Mouse (Mus musculus) myocyte (in vitro differentiated cells): ENCODE results near the gene Bcl6b. TPM values are rescaled to one million over a fixed set of nuclear protein-coding genes. Genes with fewer than 3 reads are reported as not detected.

ENCODE experiments used
- H3K27me3 ChIP-seq: one replicate; pipeline ENCODE4 v1.6.1; 2011; ENCODE audit not compliant: control insufficient read depth, insufficient read depth, insufficient read length
- H3K36me3 ChIP-seq: one replicate; pipeline ENCODE4 v1.6.1; 2011; ENCODE audit not compliant: control insufficient read depth, insufficient read depth
- H3K4me2 ChIP-seq: one replicate; pipeline ENCODE4 v1.6.1; 2011; ENCODE audit warnings: low read depth, control low read depth
- H3K4me3 ChIP-seq: one replicate; pipeline ENCODE4 v1.5.1; 2011; ENCODE audit warnings: mild to moderate bottlenecking, control low read depth, moderate library complexity
- H3K79me2 ChIP-seq: one replicate; pipeline ENCODE4 v1.6.1; 2011; ENCODE audit not compliant: control insufficient read depth, insufficient read depth
- H3ac ChIP-seq: one replicate; pipeline ENCODE4 v1.6.1; 2011; ENCODE audit not compliant: control insufficient read depth, insufficient read length
- CEBPB ChIP-seq: IDR thresholded peaks from 2 replicates; pipeline ENCODE4 v1.6.1; 2011; ENCODE audit warnings: mild to moderate bottlenecking, moderate library complexity; ENCODE audit not compliant: poor library complexity, insufficient read depth, severe bottlenecking
- E2F4 ChIP-seq: IDR thresholded peaks from one replicate; pipeline ENCODE4 v1.6.1; 2011; ENCODE audit warnings: mild to moderate bottlenecking, control low read depth, moderate library complexity; ENCODE audit not compliant: insufficient read depth
- MAX ChIP-seq: IDR thresholded peaks from one replicate; pipeline ENCODE4 v1.6.1; 2011; ENCODE audit warnings: low read depth, mild to moderate bottlenecking, control low read depth
- MYOD1 ChIP-seq, 3 experiments: IDR thresholded peaks; one replicate each; pipeline ENCODE4 v1.6.1; 2011; ENCODE audit warnings: control low read depth in 2 of 3, low read depth in 2 of 3, mild to moderate bottlenecking in 2 of 3, moderate library complexity in 1 of 3; ENCODE audit not compliant: insufficient read length in 2 of 3, control insufficient read depth in 1 of 3
- MYOG ChIP-seq, 3 experiments: IDR thresholded peaks; one replicate each; pipeline ENCODE4 v1.6.1; 2011; ENCODE audit warnings: control low read depth in 2 of 3, low read depth in 2 of 3, mild to moderate bottlenecking in 2 of 3; ENCODE audit not compliant: insufficient read length in 2 of 3, control insufficient read depth in 1 of 3, insufficient read depth in 1 of 3
- POLR2A ChIP-seq: IDR thresholded peaks from one replicate; pipeline ENCODE4 v1.6.1; 2011; ENCODE audit warnings: low read depth, mild to moderate bottlenecking, control low read depth, moderate library complexity; ENCODE audit not compliant: insufficient read length
- POLR2AphosphoS2 ChIP-seq: IDR thresholded peaks from one replicate; pipeline ENCODE4 v1.6.1; 2011; ENCODE audit warnings: low read depth, control low read depth; ENCODE audit not compliant: insufficient read length
- REST ChIP-seq: IDR thresholded peaks from one replicate; pipeline ENCODE4 v1.6.1; 2011; ENCODE audit warnings: mild to moderate bottlenecking, control low read depth, moderate library complexity; ENCODE audit not compliant: insufficient read depth, insufficient read length
- SRF ChIP-seq: IDR thresholded peaks from one replicate; pipeline ENCODE4 v1.6.1; 2011; ENCODE audit warnings: low read depth; ENCODE audit not compliant: control insufficient read depth, insufficient read length
- TCF12 ChIP-seq: IDR thresholded peaks from one replicate; pipeline ENCODE4 v1.6.1; 2011; ENCODE audit warnings: mild to moderate bottlenecking, control low read depth; ENCODE audit not compliant: poor library complexity, insufficient read depth, severe bottlenecking
- TCF3 ChIP-seq: IDR thresholded peaks from one replicate; pipeline ENCODE4 v1.6.1; 2011; ENCODE audit warnings: low read depth, control low read depth; ENCODE audit not compliant: insufficient read length
- USF1 ChIP-seq: IDR thresholded peaks from one replicate; pipeline ENCODE4 v1.6.1; 2011; ENCODE audit warnings: low read depth, mild to moderate bottlenecking, control low read depth, moderate library complexity
- polyA plus RNA-seq: library from polyadenylated mRNA; unstranded; fragments of >200 nt; fragmentation: generic; extraction: Trizol; gene quantifications from one replicate; pipeline ENCODE4 v1.2.1, GENCODE M21; 2012; ENCODE audit warnings: missing spikeins

The Bcl6b gene
- polyA plus RNA-seq: 2.8 TPM

DNA sequence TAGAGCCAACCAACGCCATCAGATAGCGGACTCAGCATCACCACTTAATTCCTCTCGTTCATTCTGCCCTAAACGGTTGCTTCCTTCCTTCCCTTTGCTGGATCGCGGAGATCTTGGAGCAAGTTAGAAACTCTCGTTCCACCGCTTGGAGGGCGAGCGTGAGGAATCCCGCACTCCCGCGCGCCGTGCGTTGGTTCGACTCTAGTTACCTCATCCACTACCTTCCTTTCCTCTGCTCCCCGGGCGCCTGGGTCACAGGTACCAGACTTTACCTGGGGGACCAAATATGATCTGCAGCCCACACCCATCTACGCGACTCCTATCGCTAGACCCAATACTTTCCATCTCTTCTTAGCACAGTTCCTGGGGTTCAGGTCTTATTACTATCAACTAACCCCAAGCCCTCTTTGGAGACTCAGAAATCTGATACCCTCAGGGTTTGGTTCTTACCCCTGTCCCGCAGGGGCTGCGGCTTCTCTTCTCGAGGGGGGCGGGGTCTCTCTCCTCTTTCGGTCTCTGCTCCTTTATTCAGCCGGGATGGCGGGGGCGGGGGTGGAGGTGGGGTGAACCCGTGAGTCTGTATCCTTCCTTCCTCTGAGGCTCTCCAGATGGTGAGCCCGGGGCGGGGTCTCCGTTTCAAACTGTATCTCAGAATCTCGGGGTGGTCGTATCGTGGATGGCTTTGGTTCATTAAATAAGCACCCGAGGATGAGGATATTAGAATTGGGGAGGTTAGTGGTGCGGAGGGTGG lies at the start of gene Bcl6b:
Gene Bcl6b (minus strand): TSS at position 539 of the 751 bp plus-strand sequence.
- H3K27me3 ChIP-seq: no peaks in the 10 kb centered on the region
- TF ChIP-seq POLR2AphosphoS2 (no peak), CEBPB (no peak), USF1 (no peak), E2F4 (no peak), REST (no peak), MYOD1 (IDR thresholded peaks at IDR 0.05; ENCODE audit: control insufficient read depth in 1 of 3, insufficient read length in 2 of 3, low read depth in 2 of 3) (no peak), SRF (no peak)

DNA sequence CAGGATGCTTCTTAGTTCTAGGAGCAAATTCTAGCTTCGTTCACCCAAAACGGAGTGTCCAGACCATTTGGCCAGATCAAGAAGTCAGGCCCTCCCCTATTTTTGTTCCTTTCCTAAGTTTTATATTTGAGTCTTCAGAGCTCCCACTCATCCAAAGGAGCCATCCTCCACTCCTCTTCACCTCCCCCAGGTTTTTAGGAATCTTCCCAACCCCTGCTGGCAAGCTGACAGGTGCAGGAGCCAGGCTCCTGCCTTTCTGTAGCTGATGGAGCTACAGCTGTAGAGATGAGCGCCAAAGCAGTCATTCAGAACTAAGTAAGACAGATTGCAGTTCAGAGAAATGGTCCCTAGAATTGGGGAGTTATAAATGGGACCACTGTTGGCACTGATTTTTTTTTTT lies 49.4 kb upstream of the Bcl6b start:
- no peak overlapping the region for H3K4me2 ChIP-seq
- no peaks in the 10 kb centered on the region for H3K79me2 ChIP-seq
- H3ac ChIP-seq: no peak overlapping the region
- H3K27me3 ChIP-seq: no peaks in the 10 kb centered on the region
- no peak overlapping the region for H3K4me3 ChIP-seq
- TF ChIP-seq E2F4 (no peak), TCF12 (no peak), SRF (no peak)
- no peaks in the 10 kb centered on the region for H3K36me3 ChIP-seq

More for the DNA sequence above, at the start of gene Bcl6b:
- Histone ChIP-seq H3K4me3 (peak within 1 kb of the TSS; percentile 31), H3ac (no peak within 1 kb of the TSS), H3K4me2 (peak within 1 kb of the TSS; percentile 81), H3K79me2 (peaks cover 8% of the 10 kb centered on the region), H3K36me3 (no peaks in the 10 kb centered on the region)

DNA sequence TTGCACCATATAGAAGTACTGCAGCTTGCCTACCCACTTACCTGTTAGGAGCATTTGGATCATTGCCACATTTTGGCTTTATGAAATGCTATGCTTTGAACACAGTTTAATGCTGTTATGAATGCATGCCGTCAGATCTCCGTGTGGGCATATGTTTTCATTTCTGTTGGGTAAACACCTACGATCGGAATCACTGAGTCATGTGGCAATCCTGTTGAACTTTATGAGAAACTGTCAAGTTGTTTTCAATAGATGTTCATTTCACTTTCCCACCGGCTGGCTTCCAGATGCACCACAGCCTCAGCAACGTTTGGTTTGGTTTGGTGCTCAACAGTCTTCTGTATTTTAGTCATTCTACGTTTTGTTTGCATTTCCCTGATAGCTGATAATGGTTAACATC lies 42.0 kb upstream of the Bcl6b start:
- no peak overlapping the region for H3K4me2 ChIP-seq
- H3K79me2 ChIP-seq: no peaks in the 10 kb centered on the region
- H3K4me3 ChIP-seq: no peak overlapping the region
- H3K27me3 ChIP-seq: no peaks in the 10 kb centered on the region
- H3ac ChIP-seq: no peak overlapping the region
- no peak for TF ChIP-seq SRF
- TF ChIP-seq E2F4: no peak
- TF ChIP-seq MYOG (IDR thresholded peaks at IDR 0.05; ENCODE audit: control insufficient read depth in 1 of 3, insufficient read depth in 1 of 3, insufficient read length in 2 of 3, low read depth in 2 of 3): no peak
- TF ChIP-seq MAX: no peak
- no peak for TF ChIP-seq TCF12
- TF ChIP-seq MYOD1 (IDR thresholded peaks at IDR 0.05; ENCODE audit: control insufficient read depth in 1 of 3, insufficient read length in 2 of 3, low read depth in 2 of 3): no peak
- no peak for TF ChIP-seq TCF3
- TF ChIP-seq USF1: no peak
- TF ChIP-seq POLR2A: no peak
- no peak for TF ChIP-seq CEBPB
- TF ChIP-seq REST: no peak
- TF ChIP-seq POLR2AphosphoS2: no peak
- no peaks in the 10 kb centered on the region for H3K36me3 ChIP-seq

- no peak overlapping the region for H3K4me3 ChIP-seq
These were observed 36.8 kb upstream of the Bcl6b start for GRCm38 (mm10) chr11:70266405-70266804.

DNA sequence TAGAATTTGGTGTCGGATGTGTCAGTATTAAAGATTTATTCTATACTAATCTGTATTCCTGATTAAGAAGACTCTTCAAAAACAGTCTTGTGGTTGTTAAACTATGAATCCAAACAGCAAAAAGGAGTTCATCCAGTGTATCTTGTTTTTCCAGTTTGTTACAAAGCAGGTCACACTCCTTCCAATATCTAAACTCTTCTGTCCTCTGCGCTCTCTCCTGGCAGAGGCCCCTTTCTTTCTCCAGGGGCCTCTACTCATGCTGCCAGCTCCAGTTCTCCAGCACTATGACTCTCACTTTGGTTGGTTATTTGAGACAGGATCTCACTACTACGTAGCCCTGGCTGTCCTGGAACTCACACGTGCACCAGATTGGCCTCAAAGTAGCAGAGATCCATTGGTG lies 36.2 kb upstream of the Bcl6b start:
- no peak for TF ChIP-seq TCF3
- no peak for TF ChIP-seq POLR2AphosphoS2
- TF ChIP-seq CEBPB: no peak
- TF ChIP-seq POLR2A: no peak
- H3K4me3 ChIP-seq: no peak overlapping the region
- no peaks in the 10 kb centered on the region for H3K79me2 ChIP-seq
- no peak overlapping the region for H3ac ChIP-seq
- no peak overlapping the region for H3K4me2 ChIP-seq
- H3K36me3 ChIP-seq: no peaks in the 10 kb centered on the region
- no peaks in the 10 kb centered on the region for H3K27me3 ChIP-seq

More at GRCm38 (mm10) chr11:70266405-70266804, 36.8 kb upstream of the Bcl6b start:
- TF ChIP-seq CEBPB (no peak), TCF12 (no peak), POLR2A (no peak), TCF3 (no peak), POLR2AphosphoS2 (no peak), MYOG (IDR thresholded peaks at IDR 0.05; ENCODE audit: control insufficient read depth in 1 of 3, insufficient read depth in 1 of 3, insufficient read length in 2 of 3, low read depth in 2 of 3) (no peak), E2F4 (no peak), USF1 (no peak), MYOD1 (IDR thresholded peaks at IDR 0.05; ENCODE audit: control insufficient read depth in 1 of 3, insufficient read length in 2 of 3, low read depth in 2 of 3) (no peak)
- Histone ChIP-seq H3K79me2 (no peaks in the 10 kb centered on the region), H3K27me3 (no peaks in the 10 kb centered on the region), H3K36me3 (no peaks in the 10 kb centered on the region), H3K4me2 (peak overlapping the region; percentile 7), H3ac (no peak overlapping the region)

DNA sequence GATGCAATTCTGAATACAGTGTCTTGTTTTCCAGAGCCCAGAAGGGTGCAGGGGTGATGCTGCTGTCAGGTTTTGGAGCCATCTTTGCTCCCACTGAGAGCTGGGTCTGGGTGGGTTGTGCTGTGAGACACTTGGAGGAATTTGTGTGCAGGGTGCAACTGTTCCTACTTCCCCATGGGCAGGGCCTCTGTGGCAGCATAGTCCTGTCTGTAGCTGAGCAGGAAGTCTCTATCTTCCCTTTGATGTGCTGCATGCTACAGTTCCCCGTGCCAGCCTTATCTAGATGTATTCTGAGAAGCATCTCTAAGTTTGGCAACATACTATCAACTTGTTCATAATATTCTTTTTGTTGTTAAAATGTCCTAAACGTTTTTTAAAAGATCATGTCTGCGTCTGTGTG lies 35.7 kb upstream of the Bcl6b start:
- no peaks in the 10 kb centered on the region for H3K79me2 ChIP-seq
- TF ChIP-seq TCF3: no peak
- TF ChIP-seq POLR2A: no peak
- no peak for TF ChIP-seq POLR2AphosphoS2
- no peak for TF ChIP-seq REST
- no peak for TF ChIP-seq MAX
- TF ChIP-seq USF1: no peak
- no peak for TF ChIP-seq CEBPB
- TF ChIP-seq SRF: no peak
- TF ChIP-seq E2F4: no peak
- TF ChIP-seq MYOD1 (IDR thresholded peaks at IDR 0.05; ENCODE audit: control insufficient read depth in 1 of 3, insufficient read length in 2 of 3, low read depth in 2 of 3): no peak
- TF ChIP-seq TCF12: no peak
- TF ChIP-seq MYOG (IDR thresholded peaks at IDR 0.05; ENCODE audit: control insufficient read depth in 1 of 3, insufficient read depth in 1 of 3, insufficient read length in 2 of 3, low read depth in 2 of 3): no peak
- H3K36me3 ChIP-seq: no peaks in the 10 kb centered on the region
- H3K27me3 ChIP-seq: no peaks in the 10 kb centered on the region
- peak overlapping the region; percentile 0 for H3K4me2 ChIP-seq
- no peak overlapping the region for H3ac ChIP-seq
- H3K4me3 ChIP-seq: no peak overlapping the region
